Mouse (Mus musculus) adrenal gland (tissue): ENCODE measurements around the gene Scpep1.

Experiments
- intact Hi-C: fragments of 180-260 bp; cut with DNase I; formaldehyde crosslinking; loops from one replicate; pipeline ENCODE4 v1.15.1; 2025

Gene Scpep1

DNA sequence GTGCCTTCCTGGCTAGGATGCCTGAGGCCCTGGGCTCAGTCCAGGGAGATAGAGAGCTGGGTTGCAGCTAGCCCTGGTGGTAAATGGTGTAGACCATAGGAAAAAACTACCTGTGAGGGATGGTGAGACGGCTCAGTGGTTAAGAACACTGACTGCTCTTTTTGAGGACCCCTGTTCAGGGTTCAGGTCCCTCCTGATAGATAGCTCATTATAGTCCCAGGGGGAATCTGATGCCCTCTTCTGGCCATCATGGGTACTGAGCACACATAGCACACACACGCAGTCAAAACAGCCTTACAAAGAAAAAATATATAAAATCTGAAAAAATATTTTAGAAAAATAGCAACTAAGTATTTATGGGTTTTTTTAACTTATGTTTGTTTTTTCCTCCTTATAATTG is 21.1 kb upstream of the Scpep1 start:
- intact Hi-C loops = no loop called here

DNA sequence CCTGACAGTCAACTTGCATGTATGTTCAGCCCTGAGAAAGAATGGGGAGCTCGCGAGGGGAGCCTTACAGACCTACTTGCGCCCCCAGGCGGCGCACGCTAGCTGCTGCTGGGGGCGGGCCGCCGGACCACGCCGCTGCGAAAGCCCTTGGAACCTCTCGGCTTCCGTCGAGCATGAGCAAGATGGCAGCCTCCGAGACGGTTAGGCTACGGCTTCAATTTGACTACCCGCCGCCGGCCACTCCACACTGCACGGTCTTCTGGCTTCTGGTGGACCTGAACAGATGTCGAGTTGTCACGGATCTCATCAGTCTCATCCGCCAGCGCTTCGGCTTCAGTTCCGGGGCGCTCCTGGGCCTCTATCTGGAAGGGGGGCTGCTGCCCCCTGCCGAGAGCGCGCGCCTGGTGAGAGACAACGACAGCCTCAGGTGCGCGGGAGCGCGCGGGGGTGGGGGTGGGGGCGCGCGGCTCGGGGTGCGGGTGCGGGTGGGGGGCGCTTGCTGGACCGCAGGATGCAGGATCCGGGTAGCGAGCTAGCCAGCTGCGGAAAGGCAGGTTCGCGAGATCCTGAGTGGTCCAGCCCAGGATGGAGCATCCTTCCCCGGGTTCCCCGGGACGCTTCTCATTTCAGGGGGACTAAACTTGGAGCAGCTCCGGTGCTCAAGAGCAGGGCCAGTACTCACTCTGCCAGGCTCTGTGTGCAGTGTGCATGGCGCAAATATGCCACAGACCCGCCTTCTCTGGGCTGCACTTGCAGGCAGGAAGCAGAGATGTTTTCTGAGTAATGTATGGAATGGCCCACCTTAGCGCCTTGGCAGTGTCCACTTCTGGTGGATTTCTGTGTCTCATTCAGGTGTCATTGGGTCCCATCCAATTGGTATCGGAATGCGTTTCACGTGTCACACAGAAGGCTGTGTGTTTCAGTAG is 18.8 kb upstream of the Scpep1 start:
- intact Hi-C loops = no loop called here

DNA sequence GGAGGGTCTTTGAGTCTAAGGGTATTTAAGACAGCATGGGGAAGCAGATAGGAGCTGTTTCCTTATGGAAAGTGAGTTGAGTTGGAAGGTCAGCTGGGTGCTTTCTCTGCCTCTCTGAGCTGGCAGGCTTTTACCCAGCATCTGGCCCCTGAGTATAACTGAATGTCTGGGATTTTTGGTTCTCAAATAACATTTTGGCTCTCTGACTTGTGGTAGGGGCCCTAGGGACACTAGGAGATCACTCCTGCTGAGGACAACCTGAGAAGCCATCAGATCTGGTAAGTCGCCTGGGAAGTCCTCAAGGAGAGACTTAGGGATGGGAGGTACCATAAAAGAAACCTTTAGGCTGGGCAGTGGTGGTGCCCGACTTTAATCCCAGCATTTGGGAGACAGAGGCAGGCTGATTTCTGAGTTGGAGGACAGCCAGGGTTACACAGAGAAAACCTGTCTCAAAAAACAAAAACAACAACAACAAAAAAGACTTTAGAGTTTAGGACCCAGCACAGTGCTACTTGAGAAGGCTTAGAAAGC is 15.0 kb upstream of the Scpep1 start, which contains the start of gene Coil:
Gene Coil (plus strand): TSS at position 51 of the 531 bp plus-strand sequence.
- intact Hi-C loops = no loop called here

DNA sequence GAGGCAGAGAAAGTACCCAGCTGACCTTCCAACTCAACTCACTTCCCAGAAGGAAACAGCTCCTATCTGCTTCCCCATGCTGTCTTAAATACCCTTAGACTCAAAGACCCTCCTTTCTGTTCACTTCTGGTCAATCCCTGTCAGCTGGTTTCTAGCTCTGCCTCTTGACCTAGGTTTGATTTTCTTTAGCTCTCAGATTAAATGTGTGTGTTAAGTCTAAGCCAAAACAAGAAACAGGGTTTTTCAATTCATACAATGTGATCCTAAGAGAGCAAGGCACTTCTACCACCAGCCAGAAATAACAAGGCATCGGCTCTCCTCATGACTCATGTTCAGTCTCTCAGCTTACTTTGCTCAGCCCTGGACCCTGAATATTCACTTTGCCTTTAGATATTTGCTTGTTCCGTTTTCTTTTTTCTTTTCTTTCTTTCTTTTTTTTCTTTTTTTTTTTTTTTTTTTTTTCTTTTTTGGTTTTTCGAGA is 11.7 kb upstream of the Scpep1 start, which contains the start of gene Elobl:
Gene Elobl (minus strand): TSS at position 51 of the 481 bp plus-strand sequence.
- intact Hi-C loops = loop anchor here (5.0 kb wide), 1 partner anchor 65 kb away; no protein-coding TSS in a partner anchor

- intact Hi-C loops = no loop called here
These were observed 3.6 kb upstream of the Scpep1 start for GRCm38 (mm10) chr11:88958851-88959250.

- intact Hi-C loops = no loop called here
These were observed 462 bp downstream of the Scpep1 start for GRCm38 (mm10) chr11:88954803-88955202.

- intact Hi-C loops = no loop called here
These were observed 1.7 kb downstream of the Scpep1 start for GRCm38 (mm10) chr11:88953582-88953981.

GRCm38 (mm10) chr11:88952117-88952516 is 3.1 kb downstream of the Scpep1 start:
- intact Hi-C loops = no loop called here

DNA sequence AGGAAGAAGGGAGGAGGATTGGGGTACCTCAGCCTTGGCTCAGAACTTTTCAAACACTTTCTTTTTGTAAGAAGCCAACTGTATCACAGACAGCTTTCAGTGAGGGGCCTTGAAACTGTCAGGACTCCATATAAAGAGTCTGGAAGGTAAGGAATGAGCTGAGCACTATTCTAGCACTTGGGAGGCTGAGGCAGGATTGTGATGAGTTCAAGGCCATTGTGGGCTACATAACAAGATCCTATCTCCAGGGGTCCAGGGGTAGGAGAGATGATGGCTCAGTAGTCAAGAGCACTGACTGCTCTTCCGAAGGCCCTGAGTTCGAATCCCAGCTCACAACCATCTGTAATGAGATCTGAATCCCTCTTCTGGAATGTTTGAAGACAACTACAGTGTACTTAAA is 3.7 kb downstream of the Scpep1 start:
- intact Hi-C loops = no loop called here

GRCm38 (mm10) chr11:88950640-88951250 is 4.5 kb downstream of the Scpep1 start:
- intact Hi-C loops = no loop called here

DNA sequence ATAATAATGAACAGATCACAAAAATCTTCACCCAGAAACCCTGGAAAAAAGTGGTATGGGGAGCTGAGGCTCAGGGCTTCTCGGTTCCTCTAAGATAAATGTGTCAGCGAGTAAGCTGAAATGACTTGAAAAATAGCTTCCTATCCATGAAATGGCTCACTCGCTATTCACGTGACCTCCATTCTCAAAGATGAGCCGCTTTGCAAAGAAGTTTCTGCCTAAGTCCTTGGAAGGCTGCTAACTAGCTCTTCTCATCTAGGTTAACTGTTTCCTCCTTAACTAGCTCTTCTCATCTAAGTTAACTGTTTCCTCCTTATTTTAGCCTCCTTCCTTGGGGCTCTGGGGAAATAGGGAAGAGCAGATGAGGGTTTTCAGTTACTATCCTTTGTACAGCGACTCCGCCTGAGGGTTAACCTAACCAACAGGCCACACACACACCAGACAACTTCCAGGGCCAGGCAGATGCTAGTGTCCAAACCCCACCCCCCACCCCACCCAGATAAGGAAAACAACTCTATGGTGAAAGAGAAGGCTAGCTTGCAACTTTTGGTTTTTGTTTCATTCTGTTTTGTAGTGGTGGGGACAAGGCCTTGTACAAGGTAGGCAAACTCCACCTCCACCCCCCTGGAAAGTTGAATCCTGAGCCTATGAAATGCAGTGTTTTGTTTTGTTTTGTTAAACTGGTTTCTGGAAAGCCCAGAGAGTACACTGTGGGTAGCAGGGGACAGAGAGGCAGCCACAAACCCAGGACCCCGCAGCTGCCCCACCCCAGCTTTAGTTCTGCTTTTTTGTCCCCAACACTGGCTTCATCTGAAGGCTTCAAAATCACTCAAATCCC is 5.2 kb downstream of the Scpep1 start:
- intact Hi-C loops = no loop called here

DNA sequence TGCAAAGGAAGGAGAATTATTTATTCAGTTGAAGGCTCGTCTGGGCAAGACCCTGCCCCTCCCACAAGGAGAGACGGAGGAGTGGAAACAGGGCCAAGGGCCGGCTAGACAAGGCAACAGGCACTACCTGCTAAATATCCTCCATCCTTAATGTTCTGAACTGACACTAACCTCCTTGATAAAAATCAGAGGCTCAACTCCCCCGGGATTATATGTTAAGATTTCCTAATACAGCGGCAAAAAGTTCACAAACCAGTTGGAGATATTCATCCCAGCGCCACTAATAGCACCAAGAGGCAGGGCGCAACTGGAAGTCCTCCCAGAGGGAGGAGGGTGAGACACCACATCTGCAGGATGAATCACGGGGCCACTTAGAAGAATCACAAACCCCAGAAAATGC is 6.4 kb downstream of the Scpep1 start:
- intact Hi-C loops = no loop called here

- intact Hi-C loops = no loop called here
These were observed 9.2 kb downstream of the Scpep1 start for GRCm38 (mm10) chr11:88945971-88946585.

GRCm38 (mm10) chr11:88941489-88941888 is 13.8 kb downstream of the Scpep1 start:
- intact Hi-C loops = no loop called here

DNA sequence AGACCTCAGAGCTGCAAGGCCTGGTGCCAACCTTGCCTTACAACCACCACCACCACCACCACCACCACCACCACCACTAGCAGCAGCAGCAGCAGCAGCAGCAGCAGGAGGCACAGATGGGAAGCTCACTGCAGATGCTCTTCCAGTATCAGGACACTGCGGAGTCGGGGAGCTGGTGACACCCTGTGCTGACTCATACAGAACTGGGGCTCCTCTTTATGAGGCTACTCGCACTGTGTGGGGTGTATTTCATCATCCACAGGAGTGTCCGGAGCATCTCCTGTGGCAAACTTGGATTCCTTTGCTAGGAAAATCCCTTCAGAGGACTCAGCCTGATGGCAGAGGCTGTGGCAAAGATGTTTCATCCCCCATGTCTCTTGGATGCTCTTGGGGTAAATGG is 15.6 kb downstream of the Scpep1 start:
- intact Hi-C loops = no loop called here

GRCm38 (mm10) chr11:88938770-88939169 is 16.5 kb downstream of the Scpep1 start:
- intact Hi-C loops = no loop called here

- intact Hi-C loops = no loop called here
These were observed 17.4 kb downstream of the Scpep1 start for GRCm38 (mm10) chr11:88937886-88938285.

- intact Hi-C loops = no loop called here
These were observed 20.9 kb downstream of the Scpep1 start for GRCm38 (mm10) chr11:88934089-88935000.

- intact Hi-C loops = no loop called here
These were observed 22.2 kb downstream of the Scpep1 start for GRCm38 (mm10) chr11:88933030-88933429.
